Mouse (Mus musculus): ENCODE data around the gene Mks1. TPM values are rescaled to one million over a fixed set of nuclear protein-coding genes. Genes with fewer than 3 reads are reported as not detected.

Mks1 gene
- total and polyA plus RNA-seq, 2 experiments: 2.1 to 3.2 TPM

- Histone ChIP-seq H3K36me3 (ENCODE audit: control insufficient read depth, insufficient read depth, low read length) (no peaks in the 10 kb centered on the region), H3K27ac (replicated peaks; ENCODE audit: insufficient read depth, low read depth, low read length) (no peak overlapping the region), H3K9ac (ENCODE audit: low read depth, low read length) (no peak overlapping the region), H3K27me3 (ENCODE audit: control insufficient read depth, insufficient read depth, low read length) (no peaks in the 10 kb centered on the region), H3K4me1 (ENCODE audit: control insufficient read depth, insufficient read depth, low read length) (no peaks in the 10 kb centered on the region), H3K79me2 (ENCODE audit: control insufficient read depth, insufficient read depth, low read length) (no peaks in the 10 kb centered on the region), H3K4me3 (ENCODE audit: insufficient read depth, low read depth, low read length) (no peak overlapping the region)
- 67% methylated on average over 4 of the region's 4 CpGs for WGBS
- TF ChIP-seq POLR2A (IDR thresholded peaks at IDR 0.05; ENCODE audit: extremely low read depth, insufficient read depth, low read length): no peak
- no peak for TF ChIP-seq CTCF (IDR thresholded peaks at IDR 0.05; ENCODE audit: low read depth, low read length)
- no peak for DNase-seq (ENCODE audit: extremely low read depth, low read depth, low spot score)
Observed at GRCm38 (mm10) chr11:87881714-87882113, 28.7 kb downstream of the Mks1 start.

GRCm38 (mm10) chr11:87883493-87883892 lies 30.5 kb downstream of the Mks1 start:
- 42% methylated on average over 5 of the region's 5 CpGs for WGBS
- no peak overlapping the region for H3K27ac ChIP-seq (replicated peaks; ENCODE audit: insufficient read depth, low read depth, low read length)
- no peaks in the 10 kb centered on the region for H3K4me1 ChIP-seq (ENCODE audit: control insufficient read depth, insufficient read depth, low read length)
- no peak overlapping the region for H3K4me3 ChIP-seq (ENCODE audit: insufficient read depth, low read depth, low read length)
- H3K79me2 ChIP-seq (ENCODE audit: control insufficient read depth, insufficient read depth, low read length): no peaks in the 10 kb centered on the region
- DNase-seq (ENCODE audit: extremely low read depth, low read depth, low spot score): peak; percentile 9
- H3K36me3 ChIP-seq (ENCODE audit: control insufficient read depth, insufficient read depth, low read length): no peaks in the 10 kb centered on the region
- no peak for TF ChIP-seq POLR2A (IDR thresholded peaks at IDR 0.05; ENCODE audit: extremely low read depth, insufficient read depth, low read length)
- peak; percentile 4; the same call in 1 of the 2 replicates for TF ChIP-seq CTCF (IDR thresholded peaks at IDR 0.05; ENCODE audit: low read depth, low read length)
- H3K27me3 ChIP-seq (ENCODE audit: control insufficient read depth, insufficient read depth, low read length): no peaks in the 10 kb centered on the region
- H3K9ac ChIP-seq (ENCODE audit: low read depth, low read length): no peak overlapping the region

GRCm38 (mm10) chr11:87884856-87885255 lies 31.8 kb downstream of the Mks1 start:
- Histone ChIP-seq H3K4me1 (ENCODE audit: control insufficient read depth, insufficient read depth, low read length) (no peaks in the 10 kb centered on the region), H3K4me3 (ENCODE audit: insufficient read depth, low read depth, low read length) (no peak overlapping the region), H3K36me3 (ENCODE audit: control insufficient read depth, insufficient read depth, low read length) (no peaks in the 10 kb centered on the region), H3K27ac (replicated peaks; ENCODE audit: insufficient read depth, low read depth, low read length) (no peak overlapping the region), H3K79me2 (ENCODE audit: control insufficient read depth, insufficient read depth, low read length) (no peaks in the 10 kb centered on the region), H3K9ac (ENCODE audit: low read depth, low read length) (no peak overlapping the region), H3K27me3 (ENCODE audit: control insufficient read depth, insufficient read depth, low read length) (no peaks in the 10 kb centered on the region)
- WGBS: 68% methylated on average over 5 of the region's 5 CpGs
- DNase-seq (ENCODE audit: extremely low read depth, low read depth, low spot score): no peak
- no peak for TF ChIP-seq CTCF (IDR thresholded peaks at IDR 0.05; ENCODE audit: low read depth, low read length)
- no peak for TF ChIP-seq POLR2A (IDR thresholded peaks at IDR 0.05; ENCODE audit: extremely low read depth, insufficient read depth, low read length)

GRCm38 (mm10) chr11:87892168-87892567 lies 39.2 kb downstream of the Mks1 start, which contains the start of gene Olfr462:
TSS of gene Olfr462 (minus strand) at chr11:87892268.
- no peaks in the 10 kb centered on the region for H3K4me1 ChIP-seq (ENCODE audit: control insufficient read depth, insufficient read depth, low read length)
- no peak within 1 kb of the TSS for H3K9ac ChIP-seq (ENCODE audit: low read depth, low read length)
- no peak for DNase-seq (ENCODE audit: extremely low read depth, low read depth, low spot score)
- H3K36me3 ChIP-seq (ENCODE audit: control insufficient read depth, insufficient read depth, low read length): no peaks in the 10 kb centered on the region
- no peak within 1 kb of the TSS for H3K27ac ChIP-seq (replicated peaks; ENCODE audit: insufficient read depth, low read depth, low read length)
- no peak within 1 kb of the TSS for H3K4me3 ChIP-seq (ENCODE audit: insufficient read depth, low read depth, low read length)
- no peaks in the 10 kb centered on the region for H3K79me2 ChIP-seq (ENCODE audit: control insufficient read depth, insufficient read depth, low read length)
- TF ChIP-seq CTCF (IDR thresholded peaks at IDR 0.05; ENCODE audit: low read depth, low read length) (no peak), POLR2A (IDR thresholded peaks at IDR 0.05; ENCODE audit: extremely low read depth, insufficient read depth, low read length) (no peak)
- whole genome bisulfite sequencing: 88% methylated on average over 6 of the region's 6 CpGs
- no peaks in the 10 kb centered on the region for H3K27me3 ChIP-seq (ENCODE audit: control insufficient read depth, insufficient read depth, low read length)

- DNase-seq (ENCODE audit: extremely low read depth, low read depth, low spot score): no peak
- no peak within 1 kb of the TSS for H3K27ac ChIP-seq (replicated peaks; ENCODE audit: insufficient read depth, low read depth, low read length)
- H3K79me2 ChIP-seq (ENCODE audit: control insufficient read depth, insufficient read depth, low read length): no peaks in the 10 kb centered on the region
- no peak within 1 kb of the TSS for H3K4me3 ChIP-seq (ENCODE audit: insufficient read depth, low read depth, low read length)
- H3K27me3 ChIP-seq (ENCODE audit: control insufficient read depth, insufficient read depth, low read length): no peaks in the 10 kb centered on the region
- H3K4me1 ChIP-seq (ENCODE audit: control insufficient read depth, insufficient read depth, low read length): no peaks in the 10 kb centered on the region
- H3K9ac ChIP-seq (ENCODE audit: low read depth, low read length): no peak within 1 kb of the TSS
- TF ChIP-seq CTCF (IDR thresholded peaks at IDR 0.05; ENCODE audit: low read depth, low read length): no peak
- H3K36me3 ChIP-seq (ENCODE audit: control insufficient read depth, insufficient read depth, low read length): no peaks in the 10 kb centered on the region
Observed at GRCm38 (mm10) chr11:87897287-87897686, 44.3 kb downstream of the Mks1 start, which contains the start of gene Olfr463. TSS of gene Olfr463 (minus strand) at chr11:87897387.

- Histone ChIP-seq H3K27me3 (ENCODE audit: control insufficient read depth, insufficient read depth, low read length) (no peaks in the 10 kb centered on the region), H3K79me2 (ENCODE audit: control insufficient read depth, insufficient read depth, low read length) (no peaks in the 10 kb centered on the region), H3K36me3 (ENCODE audit: control insufficient read depth, insufficient read depth, low read length) (no peaks in the 10 kb centered on the region), H3K4me3 (ENCODE audit: insufficient read depth, low read depth, low read length) (no peak overlapping the region), H3K9ac (ENCODE audit: low read depth, low read length) (no peak overlapping the region), H3K4me1 (ENCODE audit: control insufficient read depth, insufficient read depth, low read length) (no peaks in the 10 kb centered on the region), H3K27ac (replicated peaks; ENCODE audit: insufficient read depth, low read depth, low read length) (no peak overlapping the region)
- WGBS: 83% methylated on average over 3 of the region's 3 CpGs
- no peak for TF ChIP-seq CTCF (IDR thresholded peaks at IDR 0.05; ENCODE audit: low read depth, low read length)
- TF ChIP-seq POLR2A (IDR thresholded peaks at IDR 0.05; ENCODE audit: extremely low read depth, insufficient read depth, low read length): no peak
- DNase-seq (ENCODE audit: extremely low read depth, low read depth, low spot score): no peak
Observed at GRCm38 (mm10) chr11:87904331-87904730, 51.3 kb downstream of the Mks1 start.

Other genes with a start within 250 kb of the Mks1 start
- gene Hsf5, start 236.1 kb upstream of the Mks1 start, total RNA-seq (2014; rRNA removed): 0.07 and 0.09 TPM in 2 replicates
- 0.05 TPM in 1 of 2 replicates, not detected in the other for gene Hsf5, start 236.1 kb upstream of the Mks1 start, polyA plus RNA-seq (2012; rRNA removed)
- gene Rnf43, start 190.5 kb upstream of the Mks1 start, total RNA-seq (2014; rRNA removed): 13.2 and 14.1 TPM in 2 replicates
- 19.3 and 19.5 TPM in 2 replicates for gene Rnf43, start 190.5 kb upstream of the Mks1 start, polyA plus RNA-seq (2012; rRNA removed)
- gene Supt4a, start 115.7 kb upstream of the Mks1 start, total RNA-seq (2014; rRNA removed): 59.9 and 63.8 TPM in 2 replicates
- gene Supt4a, start 115.7 kb upstream of the Mks1 start, polyA plus RNA-seq (2012; rRNA removed): 41.9 and 46.5 TPM in 2 replicates
- gene Tspoap1, start 92.7 kb upstream of the Mks1 start, total RNA-seq (2014; rRNA removed): 0.09 and 1.1 TPM in 2 replicates
- gene Tspoap1, start 92.7 kb upstream of the Mks1 start, polyA plus RNA-seq (2012; rRNA removed): 0.26 and 0.37 TPM in 2 replicates
- gene Mpo, start 59.6 kb upstream of the Mks1 start, total RNA-seq (2014; rRNA removed): not detected in 2 replicates
- gene Mpo, start 59.6 kb upstream of the Mks1 start, polyA plus RNA-seq (2012; rRNA removed): 0.06 TPM in 1 of 2 replicates, not detected in the other
- gene Lpo, start 24.9 kb upstream of the Mks1 start, total RNA-seq (2014; rRNA removed): not detected in 2 replicates
- not detected in 2 replicates for gene Lpo, start 24.9 kb upstream of the Mks1 start, polyA plus RNA-seq (2012; rRNA removed)
- not detected in 2 replicates for gene Epx, start 22.3 kb downstream of the Mks1 start, total RNA-seq (2014; rRNA removed)
- gene Epx, start 22.3 kb downstream of the Mks1 start, polyA plus RNA-seq (2012; rRNA removed): not detected in 2 replicates
- not detected in 2 replicates for gene Olfr462, start 39.1 kb downstream of the Mks1 start, total RNA-seq (2014; rRNA removed)
- gene Olfr462, start 39.1 kb downstream of the Mks1 start, polyA plus RNA-seq (2012; rRNA removed): not detected in 2 replicates
- gene Olfr463, start 44.2 kb downstream of the Mks1 start, total RNA-seq (2014; rRNA removed): not detected in 2 replicates
- not detected in 2 replicates for gene Olfr463, start 44.2 kb downstream of the Mks1 start, polyA plus RNA-seq (2012; rRNA removed)
- gene Olfr464, start 67.8 kb downstream of the Mks1 start, total RNA-seq (2014; rRNA removed): not detected in 2 replicates
- gene Olfr464, start 67.8 kb downstream of the Mks1 start, polyA plus RNA-seq (2012; rRNA removed): not detected in 2 replicates
- 24.8 and 36.9 TPM in 2 replicates for gene Dynll2, start 134.3 kb downstream of the Mks1 start, total RNA-seq (2014; rRNA removed)
- gene Dynll2, start 134.3 kb downstream of the Mks1 start, polyA plus RNA-seq (2012; rRNA removed): 112 and 145 TPM in 2 replicates
- 72.0 and 84.0 TPM in 2 replicates for gene Srsf1, start 194.2 kb downstream of the Mks1 start, total RNA-seq (2014; rRNA removed)
- gene Srsf1, start 194.2 kb downstream of the Mks1 start, polyA plus RNA-seq (2012; rRNA removed): 33.4 and 44.1 TPM in 2 replicates
- gene Vezf1, start 215.1 kb downstream of the Mks1 start, total RNA-seq (2014; rRNA removed): 5.8 and 6.6 TPM in 2 replicates
- gene Vezf1, start 215.1 kb downstream of the Mks1 start, polyA plus RNA-seq (2012; rRNA removed): 3.6 and 3.8 TPM in 2 replicates
- gene Cuedc1, start 244.8 kb downstream of the Mks1 start, total RNA-seq (2014; rRNA removed): 0.87 and 1.5 TPM in 2 replicates
- gene Cuedc1, start 244.8 kb downstream of the Mks1 start, polyA plus RNA-seq (2012; rRNA removed): 1.1 and 1.7 TPM in 2 replicates

Measured in liver, adult 2 months (tissue).